Mouse (Mus musculus) kidney, embryonic 15.5 days (tissue): ENCODE data around the gene Gpc5. TPM values are rescaled to one million over a fixed set of nuclear protein-coding genes. Genes with fewer than 3 reads are reported as not detected.

Experiments
- ATAC-seq: fragments of 200-750 bp; cut with Nextera tagmentation; replicated peaks from 2 replicates; pipeline ENCODE4 v1.8.0; 2017; ENCODE audit warnings: moderate TSS enrichment; ENCODE audit not compliant: low FRiP score
- H3K27ac ChIP-seq: fragments of 300-500 bp; sonication (generic); 2 replicates; pipeline ENCODE4 v1.5.1; 2015; ENCODE audit warnings: mild to moderate bottlenecking, inconsistent platforms
- H3K27me3 ChIP-seq: fragments of 300-500 bp; sonication (generic); 2 replicates; pipeline ENCODE4 v1.6.1; 2015; ENCODE audit warnings: inconsistent platforms
- H3K36me3 ChIP-seq: fragments of 300-500 bp; sonication (generic); 2 replicates; pipeline ENCODE4 v1.6.1; 2015; ENCODE audit warnings: inconsistent platforms
- H3K4me1 ChIP-seq: fragments of 300-500 bp; sonication (generic); 2 replicates; pipeline ENCODE4 v1.6.1; 2015; ENCODE audit warnings: inconsistent platforms
- H3K4me2 ChIP-seq: fragments of 300-500 bp; sonication (generic); 2 replicates; pipeline ENCODE4 v1.6.1; 2015; ENCODE audit warnings: moderate library complexity, mild to moderate bottlenecking, inconsistent platforms
- H3K4me3 ChIP-seq: fragments of 300-500 bp; sonication (generic); replicated peaks from 2 replicates; pipeline ENCODE4 v1.5.1; 2015; ENCODE audit warnings: mild to moderate bottlenecking, inconsistent platforms
- H3K9ac ChIP-seq: fragments of 300-500 bp; sonication (generic); 2 replicates; pipeline ENCODE4 v1.6.1; 2015; ENCODE audit warnings: mild to moderate bottlenecking, inconsistent platforms
- H3K9me3 ChIP-seq: fragments of 300-500 bp; sonication (generic); replicated peaks from 2 replicates; pipeline ENCODE4 v1.6.1; 2016; ENCODE audit warnings: inconsistent platforms
- WGBS: fragments of 180-500 bp; shearing (Covaris S2); methylation state at CpG from one replicate; pipeline ENCODE4 v1.1.7; 2015; ENCODE audit warnings: mixed read lengths; 5-methylcytosine and 5-hydroxymethylcytosine counted together
- microRNA counts: library from miRNA; unstranded; fragments of <30 nt; microRNA quantifications from one replicate; lab custom pipeline; 2016
- microRNA-seq: library from miRNA; unstranded; fragments of <30 nt; microRNA quantifications from one replicate; pipeline ENCODE4, GENCODE M21; 2016
- polyA plus RNA-seq: library from polyadenylated mRNA; unstranded; fragments of >200 nt; fragmentation: Nextera tagmentation; extraction: Ambion mirVana; gene quantifications from 2 replicates; pipeline ENCODE4 v1.2.1, GENCODE M21; 2015

Gene Gpc5
- polyA plus RNA-seq, 1 experiment from 2014 or later, result 11.1 TPM

GRCm38 (mm10) chr14:116494285-116494850 is 1402.4 kb downstream of the Gpc5 start:
- H3K4me1 ChIP-seq, result no peaks in the 10 kb centered on the region
- no peak overlapping the region for H3K27ac ChIP-seq
- H3K9ac ChIP-seq, result no peak overlapping the region
- H3K27me3 ChIP-seq, result no peaks in the 10 kb centered on the region
- no peaks in the 10 kb centered on the region for H3K9me3 ChIP-seq
- WGBS, result 19% methylated on average over 1 of the region's 1 CpGs
- ATAC-seq, result no peak
- H3K4me2 ChIP-seq, result no peak overlapping the region
- no peaks in the 10 kb centered on the region for H3K36me3 ChIP-seq
- no peak overlapping the region for H3K4me3 ChIP-seq

- H3K9ac ChIP-seq, result no peak overlapping the region
- no peak for ATAC-seq
- 89% methylated on average over 3 of the region's 3 CpGs for WGBS
- no peak overlapping the region for H3K4me2 ChIP-seq
- H3K36me3 ChIP-seq, result no peaks in the 10 kb centered on the region
- H3K4me3 ChIP-seq, result no peak overlapping the region
- H3K4me1 ChIP-seq, result no peaks in the 10 kb centered on the region
- no peak overlapping the region for H3K27ac ChIP-seq
- no peaks in the 10 kb centered on the region for H3K27me3 ChIP-seq
- H3K9me3 ChIP-seq, result no peaks in the 10 kb centered on the region
Measured at GRCm38 (mm10) chr14:116538216-116538615, 1446.2 kb downstream of the Gpc5 start.

GRCm38 (mm10) chr14:116543746-116544145 is 1451.7 kb downstream of the Gpc5 start:
- H3K4me1 ChIP-seq, result no peaks in the 10 kb centered on the region
- H3K36me3 ChIP-seq, result no peaks in the 10 kb centered on the region
- H3K4me3 ChIP-seq, result no peak overlapping the region
- no peak for ATAC-seq
- H3K27me3 ChIP-seq, result no peaks in the 10 kb centered on the region
- H3K9me3 ChIP-seq, result no peaks in the 10 kb centered on the region
- H3K4me2 ChIP-seq, result no peak overlapping the region
- H3K9ac ChIP-seq, result no peak overlapping the region
- no peak overlapping the region for H3K27ac ChIP-seq

GRCm38 (mm10) chr14:116551401-116551800 is 1459.4 kb downstream of the Gpc5 start:
- H3K36me3 ChIP-seq, result no peaks in the 10 kb centered on the region
- no peak for ATAC-seq
- WGBS, result 41% methylated on average over 5 of the region's 5 CpGs
- H3K4me2 ChIP-seq, result no peak overlapping the region
- no peaks in the 10 kb centered on the region for H3K9me3 ChIP-seq
- no peak overlapping the region for H3K27ac ChIP-seq
- no peak overlapping the region for H3K4me3 ChIP-seq
- H3K4me1 ChIP-seq, result no peaks in the 10 kb centered on the region
- no peak overlapping the region for H3K9ac ChIP-seq
- H3K27me3 ChIP-seq, result no peaks in the 10 kb centered on the region

- Histone ChIP-seq H3K27me3 (no peaks in the 10 kb centered on the region), H3K4me3 (no peak overlapping the region), H3K36me3 (no peaks in the 10 kb centered on the region), H3K27ac (no peak overlapping the region), H3K9ac (no peak overlapping the region), H3K4me1 (no peaks in the 10 kb centered on the region), H3K4me2 (no peak overlapping the region), H3K9me3 (no peaks in the 10 kb centered on the region)
- 71% methylated on average over 7 of the region's 7 CpGs for WGBS
- no peak for ATAC-seq
Measured at GRCm38 (mm10) chr14:116553316-116553715, 1461.3 kb downstream of the Gpc5 start.

GRCm38 (mm10) chr14:116558141-116558800 is 1466.3 kb downstream of the Gpc5 start:
- H3K36me3 ChIP-seq, result no peaks in the 10 kb centered on the region
- 79% methylated on average over 9 of the region's 9 CpGs for WGBS
- H3K4me3 ChIP-seq, result no peak overlapping the region
- no peaks in the 10 kb centered on the region for H3K27me3 ChIP-seq
- no peaks in the 10 kb centered on the region for H3K4me1 ChIP-seq
- H3K9me3 ChIP-seq, result no peaks in the 10 kb centered on the region
- H3K27ac ChIP-seq, result no peak overlapping the region
- H3K9ac ChIP-seq, result no peak overlapping the region
- no peak for ATAC-seq
- no peak overlapping the region for H3K4me2 ChIP-seq

GRCm38 (mm10) chr14:116559990-116560389 is 1468.0 kb downstream of the Gpc5 start:
- WGBS, result 45% methylated on average over 1 of the region's 1 CpGs
- no peak overlapping the region for H3K4me3 ChIP-seq
- H3K4me1 ChIP-seq, result no peaks in the 10 kb centered on the region
- H3K27me3 ChIP-seq, result no peaks in the 10 kb centered on the region
- no peak overlapping the region for H3K9ac ChIP-seq
- no peak overlapping the region for H3K4me2 ChIP-seq
- no peak overlapping the region for H3K27ac ChIP-seq
- no peaks in the 10 kb centered on the region for H3K9me3 ChIP-seq
- no peaks in the 10 kb centered on the region for H3K36me3 ChIP-seq
- ATAC-seq, result peak; percentile 54; the same call in 1 of the 2 replicates

MicroRNAs within 50 kb of the gene (microRNA counts, 519-probe panel; counts per million panel counts)
- microRNA mmu-miR-18a (lab: Ali Mortazavi, UCI) (2,569 counts per million, percentile 51 among the panel's probes with 10 or more counts), microRNA mmu-miR-19a (lab: Ali Mortazavi, UCI) (4,319 counts per million, percentile 98 among the panel's probes with 10 or more counts), microRNA mmu-miR-19b (lab: Ali Mortazavi, UCI) (3,787 counts per million, percentile 94 among the panel's probes with 10 or more counts), microRNA mmu-miR-20a+mmu-miR-20b (lab: Ali Mortazavi, UCI) (4,592 counts per million, percentile 100 among the panel's probes with 10 or more counts), microRNA mmu-miR-92a (lab: Ali Mortazavi, UCI) (1,351 counts per million, percentile 6 among the panel's probes with 10 or more counts)

Small RNA genes within 50 kb of the gene (microRNA-seq; reads per million reads assigned to microRNA genes)
- gene Mir17 (30,905 reads per million, percentile 98 among the genes with 10 or more reads in this experiment), gene Mir18 (3,784 reads per million, percentile 90 among the genes with 10 or more reads in this experiment), gene Mir19a (59.5 reads per million, percentile 51 among the genes with 10 or more reads in this experiment), gene Mir19b-1 (18.8 reads per million, percentile 38 among the genes with 10 or more reads in this experiment), gene Mir20a (10,979 reads per million, percentile 96 among the genes with 10 or more reads in this experiment), gene Mir92-1 (3,409 reads per million, percentile 89 among the genes with 10 or more reads in this experiment)
